Mouse (Mus musculus): ENCODE results near the gene Gm32802. TPM values are rescaled to one million over a fixed set of nuclear protein-coding genes. Genes with fewer than 3 reads are reported as not detected.
"Not testable (repeated sequence)": the region's sequence is repeated elsewhere in the genome, so short reads cannot be mapped to it uniquely, and the experiment has no call there.

The Gm32802 gene
- total RNA-seq (2021) (under 1 TPM; 0.55 to 0.59 TPM), polyA plus RNA-seq (2012; rRNA removed) (not detected in 2 replicates)
- long read RNA-seq: 0 reads

- H3K79me2 ChIP-seq (replicated peaks; ENCODE audit: control insufficient read depth, insufficient read depth, low read length); DNase-seq; H3K4me3 ChIP-seq; H3K4me1 ChIP-seq (ENCODE audit: control insufficient read depth, insufficient read depth, low read length); H3K27me3 ChIP-seq (ENCODE audit: control insufficient read depth, insufficient read depth, low read length); H3K9ac ChIP-seq (ENCODE audit: low read depth, low read length); H3K36me3 ChIP-seq (ENCODE audit: control insufficient read depth, insufficient read depth, low read length); H3K27ac ChIP-seq; intact Hi-C loops (cut with DNase I): not testable (repeated sequence)
- WGBS: no CpG with 5 or more reads among the region's 13 CpGs
Observed at GRCm38 (mm10) chr10:118258388-118258787, at the start of gene Gm32802. Gene Gm32802, plus strand, starts transcription at chr10:118258688.

GRCm38 (mm10) chr10:118215719-118216393 is 42.6 kb upstream of the Gm32802 start:
- 80% methylated on average over 2 of the region's 4 CpGs for WGBS
- H3K4me1 ChIP-seq (ENCODE audit: control insufficient read depth, insufficient read depth, low read length); H3K27me3 ChIP-seq (ENCODE audit: control insufficient read depth, insufficient read depth, low read length); intact Hi-C loops (cut with DNase I); H3K27ac ChIP-seq; DNase-seq; H3K79me2 ChIP-seq (replicated peaks; ENCODE audit: control insufficient read depth, insufficient read depth, low read length); H3K9ac ChIP-seq (ENCODE audit: low read depth, low read length); H3K36me3 ChIP-seq (ENCODE audit: control insufficient read depth, insufficient read depth, low read length); H3K4me3 ChIP-seq: not testable (repeated sequence)

DNA sequence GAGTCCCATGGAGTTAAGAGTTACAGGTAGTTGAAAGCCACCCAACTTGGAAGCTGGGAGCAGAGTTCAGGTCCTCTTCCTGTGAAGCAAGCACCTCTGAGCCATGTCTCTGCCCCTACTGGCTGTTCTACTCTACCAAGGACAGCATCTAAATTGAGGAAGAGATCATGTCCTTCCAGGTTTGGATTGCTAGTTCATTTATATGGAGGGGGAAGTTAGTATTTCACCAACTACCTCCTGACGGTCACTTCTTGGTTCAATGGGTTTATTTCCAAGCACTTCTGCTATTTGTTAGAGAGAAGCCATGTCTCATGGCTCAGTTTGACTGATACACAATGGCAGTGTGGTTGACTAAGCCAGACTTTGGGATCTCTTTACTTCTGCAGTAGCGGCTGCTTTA is 30.9 kb upstream of the Gm32802 start:
- H3K4me1 ChIP-seq (ENCODE audit: control insufficient read depth, insufficient read depth, low read length); H3K9ac ChIP-seq (ENCODE audit: low read depth, low read length); H3K4me3 ChIP-seq; H3K27ac ChIP-seq; H3K79me2 ChIP-seq (replicated peaks; ENCODE audit: control insufficient read depth, insufficient read depth, low read length); DNase-seq; intact Hi-C loops (cut with DNase I); H3K27me3 ChIP-seq (ENCODE audit: control insufficient read depth, insufficient read depth, low read length); H3K36me3 ChIP-seq (ENCODE audit: control insufficient read depth, insufficient read depth, low read length): not testable (repeated sequence)
- WGBS: 100% methylated on average over 1 of the region's 2 CpGs

- H3K9ac ChIP-seq (ENCODE audit: low read depth, low read length); H3K4me3 ChIP-seq; H3K79me2 ChIP-seq (replicated peaks; ENCODE audit: control insufficient read depth, insufficient read depth, low read length); intact Hi-C loops (cut with DNase I); H3K36me3 ChIP-seq (ENCODE audit: control insufficient read depth, insufficient read depth, low read length); H3K27ac ChIP-seq; DNase-seq; H3K27me3 ChIP-seq (ENCODE audit: control insufficient read depth, insufficient read depth, low read length); H3K4me1 ChIP-seq (ENCODE audit: control insufficient read depth, insufficient read depth, low read length): not testable (repeated sequence)
- 44% methylated on average over 3 of the region's 5 CpGs for WGBS
Observed at GRCm38 (mm10) chr10:118232607-118233006, 25.9 kb upstream of the Gm32802 start.

- intact Hi-C loops (cut with DNase I); H3K36me3 ChIP-seq (ENCODE audit: control insufficient read depth, insufficient read depth, low read length): not testable (repeated sequence)
Observed at GRCm38 (mm10) chr10:118240680-118241079, 17.8 kb upstream of the Gm32802 start, which contains the start of gene Gm32717. Gene Gm32717, minus strand, starts transcription at chr10:118240780.

DNA sequence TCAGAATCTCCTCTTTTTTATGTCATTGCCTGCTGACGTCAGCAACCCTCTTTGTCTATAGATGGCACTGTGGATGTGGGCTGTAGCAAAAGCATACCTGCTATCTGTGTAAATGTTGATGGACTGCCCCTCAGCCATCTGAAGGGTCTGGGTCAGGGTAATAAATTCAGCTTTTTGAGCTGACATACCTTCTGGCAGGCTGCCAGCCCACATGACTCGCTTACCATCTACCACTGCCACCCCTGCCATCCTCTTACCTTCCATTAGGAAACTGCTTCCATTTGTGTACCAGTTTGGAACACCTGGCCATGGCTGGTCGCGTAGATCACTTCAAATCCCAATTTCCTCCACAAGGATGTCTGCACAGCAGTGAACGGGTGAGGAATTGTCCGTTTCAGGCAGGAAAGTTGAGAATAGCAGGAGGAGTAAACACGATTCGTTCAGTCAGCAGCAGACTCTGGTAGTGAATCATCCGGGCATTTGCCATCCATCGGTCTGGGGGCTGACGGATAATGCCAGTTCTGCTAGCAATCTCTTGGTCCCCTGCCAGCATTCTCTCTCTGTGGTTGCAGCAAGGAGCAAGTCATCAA is 9.4 kb upstream of the Gm32802 start:
- DNase-seq; H3K79me2 ChIP-seq (replicated peaks; ENCODE audit: control insufficient read depth, insufficient read depth, low read length); H3K9ac ChIP-seq (ENCODE audit: low read depth, low read length); H3K27ac ChIP-seq; H3K27me3 ChIP-seq (ENCODE audit: control insufficient read depth, insufficient read depth, low read length); H3K36me3 ChIP-seq (ENCODE audit: control insufficient read depth, insufficient read depth, low read length); intact Hi-C loops (cut with DNase I); H3K4me3 ChIP-seq; H3K4me1 ChIP-seq (ENCODE audit: control insufficient read depth, insufficient read depth, low read length): not testable (repeated sequence)
- 63% methylated on average over 11 of the region's 11 CpGs for WGBS

More at GRCm38 (mm10) chr10:118240680-118241079, 17.8 kb upstream of the Gm32802 start, which contains the start of gene Gm32717:
- WGBS: no CpG with 5 or more reads among the region's 13 CpGs
- not testable (repeated sequence) for H3K4me3 ChIP-seq; H3K27me3 ChIP-seq (ENCODE audit: control insufficient read depth, insufficient read depth, low read length); DNase-seq; H3K79me2 ChIP-seq (replicated peaks; ENCODE audit: control insufficient read depth, insufficient read depth, low read length); H3K4me1 ChIP-seq (ENCODE audit: control insufficient read depth, insufficient read depth, low read length); H3K27ac ChIP-seq; H3K9ac ChIP-seq (ENCODE audit: low read depth, low read length)

GRCm38 (mm10) chr10:118250852-118251295 is 7.6 kb upstream of the Gm32802 start:
- no peak overlapping the region for H3K4me3 ChIP-seq
- H3K27ac ChIP-seq: no peak overlapping the region
- TF ChIP-seq POLR2A (IDR thresholded peaks at IDR 0.05; ENCODE audit: insufficient read depth, low read depth, low read length) (no peak), CTCF (IDR thresholded peaks at IDR 0.05) (no peak), EP300 (IDR thresholded peaks at IDR 0.05; ENCODE audit: insufficient read depth, low read depth, low read length) (no peak)
- H3K36me3 ChIP-seq (ENCODE audit: control insufficient read depth, insufficient read depth, low read length): no peaks in the 10 kb centered on the region
- DNase-seq: no peak
- WGBS: 51% methylated on average over 10 of the region's 10 CpGs
- intact Hi-C loops (cut with DNase I): no loop called here
- no peaks in the 10 kb centered on the region for H3K27me3 ChIP-seq (ENCODE audit: control insufficient read depth, insufficient read depth, low read length)
- no peaks in the 10 kb centered on the region for H3K79me2 ChIP-seq (replicated peaks; ENCODE audit: control insufficient read depth, insufficient read depth, low read length)
- no peaks in the 10 kb centered on the region for H3K4me1 ChIP-seq (ENCODE audit: control insufficient read depth, insufficient read depth, low read length)
- H3K9ac ChIP-seq (ENCODE audit: low read depth, low read length): no peak overlapping the region

DNA sequence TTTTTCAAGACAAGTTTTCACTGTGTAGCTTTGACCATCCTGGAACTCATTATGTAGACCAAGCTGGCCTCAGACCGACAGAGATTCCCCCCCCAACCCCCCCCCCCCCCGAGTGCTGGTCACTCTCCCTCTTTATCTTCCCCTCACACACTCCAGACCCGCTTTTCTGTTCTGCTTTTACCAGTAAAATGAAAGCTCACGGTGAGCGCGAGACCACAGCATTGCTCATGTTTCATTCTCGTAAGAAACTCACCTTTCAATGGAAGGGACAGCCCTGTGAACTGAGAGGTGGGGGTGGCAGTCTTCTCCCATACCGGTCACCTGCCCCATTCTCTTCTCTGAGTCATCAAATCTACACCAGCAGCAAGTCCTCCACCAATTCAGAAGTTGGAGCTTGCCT is 10.3 kb downstream of the Gm32802 start:
- H3K9ac ChIP-seq (ENCODE audit: low read depth, low read length); H3K36me3 ChIP-seq (ENCODE audit: control insufficient read depth, insufficient read depth, low read length); H3K27me3 ChIP-seq (ENCODE audit: control insufficient read depth, insufficient read depth, low read length); H3K4me3 ChIP-seq; H3K79me2 ChIP-seq (replicated peaks; ENCODE audit: control insufficient read depth, insufficient read depth, low read length); H3K27ac ChIP-seq; H3K4me1 ChIP-seq (ENCODE audit: control insufficient read depth, insufficient read depth, low read length); DNase-seq; intact Hi-C loops (cut with DNase I): not testable (repeated sequence)
- 49% methylated on average over 4 of the region's 8 CpGs for WGBS

DNA sequence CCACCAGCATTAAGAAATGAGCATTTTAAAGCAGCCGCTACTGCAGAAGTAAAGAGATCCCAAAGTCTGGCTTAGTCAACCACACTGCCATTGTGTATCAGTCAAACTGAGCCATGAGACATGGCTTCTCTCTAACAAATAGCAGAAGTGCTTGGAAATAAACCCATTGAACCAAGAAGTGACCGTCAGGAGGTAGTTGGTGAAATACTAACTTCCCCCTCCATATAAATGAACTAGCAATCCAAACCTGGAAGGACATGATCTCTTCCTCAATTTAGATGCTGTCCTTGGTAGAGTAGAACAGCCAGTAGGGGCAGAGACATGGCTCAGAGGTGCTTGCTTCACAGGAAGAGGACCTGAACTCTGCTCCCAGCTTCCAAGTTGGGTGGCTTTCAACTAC is 12.9 kb downstream of the Gm32802 start:
- H3K9ac ChIP-seq (ENCODE audit: low read depth, low read length); DNase-seq; H3K79me2 ChIP-seq (replicated peaks; ENCODE audit: control insufficient read depth, insufficient read depth, low read length); H3K4me1 ChIP-seq (ENCODE audit: control insufficient read depth, insufficient read depth, low read length); H3K4me3 ChIP-seq; H3K36me3 ChIP-seq (ENCODE audit: control insufficient read depth, insufficient read depth, low read length); H3K27ac ChIP-seq; intact Hi-C loops (cut with DNase I); H3K27me3 ChIP-seq (ENCODE audit: control insufficient read depth, insufficient read depth, low read length): not testable (repeated sequence)
- 100% methylated on average over 1 of the region's 2 CpGs for WGBS

Data from heart, adult 2 months (tissue).